Mouse (Mus musculus) bone marrow, adult 2 months (tissue): ENCODE data around the gene Usp7. TPM values are rescaled to one million over a fixed set of nuclear protein-coding genes. Genes with fewer than 3 reads are reported as not detected.
A peak's percentile ranks its signal among the peaks of the same experiment; 100 is the strongest.

ENCODE experiments used
- H3K27ac ChIP-seq: fragments of 200-500 bp; 2 replicates; pipeline ENCODE4 v1.5.1; 2012; ENCODE audit warnings: low read depth, mild to moderate bottlenecking, control low read depth, inconsistent platforms, low read length; ENCODE audit not compliant: control insufficient read depth, poor library complexity, insufficient read depth
- H3K4me1 ChIP-seq: fragments of 200-500 bp; 2 replicates; pipeline ENCODE4 v1.6.1; 2011; ENCODE audit warnings: low read length; ENCODE audit not compliant: control insufficient read depth, insufficient read depth
- H3K4me3 ChIP-seq: fragments of 200-500 bp; replicated peaks from 2 replicates; pipeline ENCODE3; 2011; ENCODE audit warnings: mild to moderate bottlenecking, low read depth, low read length, control low read depth; ENCODE audit not compliant: control insufficient read depth
- CTCF ChIP-seq: fragments of 200-500 bp; IDR thresholded peaks from 2 replicates; pipeline ENCODE4 v1.5.1; 2011; ENCODE audit warnings: low read length, control low read depth; ENCODE audit not compliant: control insufficient read depth, insufficient read depth
- POLR2A ChIP-seq: fragments of 200-500 bp; IDR thresholded peaks from 2 replicates; pipeline ENCODE4 v1.6.1; 2011; ENCODE audit warnings: low read depth, mild to moderate bottlenecking, control low read depth, low read length, borderline replicate concordance; ENCODE audit not compliant: control insufficient read depth
- WGBS: fragments of 180-500 bp; shearing (Covaris S2); methylation state at CpG from one replicate; pipeline ENCODE4 v1.1.7; 2018; 5-methylcytosine and 5-hydroxymethylcytosine counted together
- polyA plus RNA-seq: library from polyadenylated mRNA; stranded (reverse); fragments of >200 nt; gene quantifications from 2 replicates; pipeline ENCODE4 v1.2.4, GENCODE M21; 2011; ENCODE audit warnings: low replicate concordance; ENCODE audit not compliant: missing spikeins, insufficient read depth, insufficient read length

The Usp7 gene
- polyA plus RNA-seq, 1 experiment: 136 TPM

DNA sequence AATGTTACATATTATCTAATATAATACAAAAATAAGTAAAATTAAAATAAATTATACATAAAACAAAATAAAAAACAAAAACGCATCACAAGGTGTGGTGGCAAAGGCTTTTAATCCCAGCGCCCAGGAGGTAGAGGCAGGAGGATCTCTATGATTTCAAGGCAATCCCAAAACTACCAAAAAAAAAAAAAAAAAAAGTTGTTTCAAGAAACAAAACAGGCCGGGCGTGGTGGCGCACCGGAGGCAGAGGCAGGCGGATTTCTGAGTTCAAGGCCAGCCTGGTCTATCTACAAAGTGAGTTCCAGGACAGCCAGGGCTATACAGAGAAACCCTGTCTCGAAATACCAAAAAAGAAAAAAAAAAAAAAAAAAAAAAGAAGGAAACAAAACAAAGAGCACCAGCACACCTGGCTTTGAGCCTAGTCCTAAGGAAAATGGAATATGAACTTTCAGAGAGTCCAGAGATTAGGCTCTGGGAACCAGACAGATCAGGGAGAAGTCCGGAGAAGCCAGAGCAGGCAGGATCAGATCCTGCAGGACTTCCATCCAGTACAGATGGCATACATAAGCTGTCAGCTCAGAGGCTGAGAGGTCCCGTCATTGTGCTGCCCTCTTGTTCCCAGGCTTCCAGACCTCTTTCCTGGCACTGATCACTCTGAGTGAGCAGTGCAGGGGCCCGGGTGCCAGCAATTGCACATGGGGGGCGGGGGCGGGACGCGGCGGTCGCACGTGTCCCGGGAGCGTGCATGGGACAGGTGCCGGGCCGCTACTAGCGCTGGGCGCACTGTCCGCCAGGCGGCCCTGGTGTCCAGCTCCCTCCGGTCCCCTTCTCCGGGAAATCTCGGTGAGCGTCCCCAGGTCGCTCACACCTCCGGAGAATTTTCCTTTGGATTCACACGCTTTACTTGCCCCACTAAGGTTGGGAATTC lies 36.8 kb upstream of the Usp7 start:
- 11% methylated on average over 33 of the region's 33 CpGs for WGBS
- H3K4me1 ChIP-seq: no peaks in the 10 kb centered on the region; the same call in none of the 2 replicates
- peak overlapping the region; percentile 99 for H3K27ac ChIP-seq
- peak overlapping the region; percentile 61 for H3K4me3 ChIP-seq
- peak; percentile 33; the same call in 1 of the 2 replicates for TF ChIP-seq CTCF
- TF ChIP-seq POLR2A: no peak

DNA sequence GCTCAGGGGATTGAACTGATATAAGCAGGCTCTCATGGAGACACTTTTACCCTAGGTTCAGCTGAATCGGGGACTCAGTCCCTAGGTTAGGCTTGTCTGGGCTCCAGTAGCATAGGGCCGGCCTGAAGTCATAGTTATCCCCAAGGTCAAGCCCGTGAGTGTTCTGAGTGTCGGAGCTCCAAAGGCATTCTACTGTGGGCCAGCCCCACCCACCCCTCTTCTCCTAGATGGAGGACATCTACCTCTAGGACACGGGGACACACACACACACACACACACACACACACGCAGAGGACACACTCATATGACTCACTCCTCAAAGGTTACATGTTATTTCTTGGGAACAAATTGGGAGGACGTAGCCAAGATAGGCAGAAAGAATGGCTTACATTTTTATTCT lies 35.3 kb upstream of the Usp7 start:
- TF ChIP-seq CTCF: no peak
- TF ChIP-seq POLR2A: no peak
- Histone ChIP-seq H3K4me1 (peaks cover 1% of the 10 kb centered on the region), H3K27ac (no peak overlapping the region), H3K4me3 (no peak overlapping the region)
- WGBS: 91% methylated on average over 7 of the region's 7 CpGs

DNA sequence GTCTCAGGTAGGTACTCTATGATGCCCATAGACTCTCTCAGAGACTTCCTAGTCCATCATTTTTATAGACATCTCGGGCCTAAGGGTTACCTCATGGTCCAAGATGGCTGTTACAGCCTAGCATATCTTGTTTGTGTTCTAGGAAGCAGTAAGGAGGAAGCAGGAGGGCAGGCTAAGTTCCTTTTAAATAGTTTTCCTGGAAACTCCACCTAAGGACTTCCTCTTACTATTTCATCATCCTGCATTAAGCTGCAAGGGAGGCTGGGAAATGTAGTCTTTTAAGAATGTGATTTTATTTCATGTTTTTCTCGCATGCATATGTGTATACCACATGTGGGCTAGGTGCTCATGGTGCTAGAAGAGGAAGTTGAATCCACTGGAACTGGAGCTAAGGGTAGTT lies 31.6 kb upstream of the Usp7 start:
- Histone ChIP-seq H3K4me1 (peaks cover 1% of the 10 kb centered on the region; the same call in 1 of the 2 replicates), H3K4me3 (no peak overlapping the region), H3K27ac (no peak overlapping the region)
- TF ChIP-seq CTCF (no peak), POLR2A (no peak)
- 33% methylated on average over 2 of the region's 2 CpGs for WGBS

DNA sequence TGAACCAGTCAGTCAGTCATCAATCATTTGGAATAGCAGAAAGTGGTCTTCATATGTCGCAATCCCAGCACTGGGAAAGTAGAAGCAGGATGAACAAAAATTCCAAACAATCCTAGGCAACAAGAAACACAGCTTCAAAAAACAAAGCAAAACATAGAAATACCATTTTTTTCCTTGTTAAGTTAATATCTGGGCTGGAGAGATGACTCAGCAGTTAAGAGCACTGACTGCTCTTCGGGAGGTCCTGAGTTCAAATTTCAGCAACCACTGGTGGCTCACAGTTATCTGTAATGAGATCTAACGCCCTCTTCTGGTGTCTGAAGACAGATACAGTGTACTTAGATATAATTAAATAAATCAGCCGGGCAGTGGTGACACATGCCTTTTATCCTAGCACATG lies 30.5 kb upstream of the Usp7 start:
- H3K27ac ChIP-seq: no peak overlapping the region

DNA sequence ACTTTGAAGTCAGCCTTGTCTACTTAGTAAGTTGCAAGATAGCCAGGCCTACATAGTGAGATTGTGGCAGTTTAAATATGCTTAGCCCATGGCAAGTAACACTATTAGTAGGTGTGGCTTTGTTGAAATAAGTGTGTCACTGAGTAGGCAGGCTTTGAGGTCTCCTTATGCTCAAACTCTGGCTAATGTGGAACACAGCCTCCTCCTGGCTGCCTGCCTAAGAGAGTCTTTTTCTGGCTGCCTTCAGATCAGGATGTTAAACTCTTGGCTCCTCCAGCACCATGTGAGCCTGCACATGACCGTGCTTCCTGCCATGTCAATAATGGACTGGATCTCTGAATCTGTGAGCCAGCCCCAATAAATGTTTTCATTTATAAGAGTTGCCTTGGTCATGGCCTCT lies 29.3 kb upstream of the Usp7 start:
- WGBS: 81% methylated on average over 1 of the region's 1 CpGs
- Histone ChIP-seq H3K4me1 (peaks cover 1% of the 10 kb centered on the region; the same call in 1 of the 2 replicates), H3K27ac (no peak overlapping the region), H3K4me3 (no peak overlapping the region)
- no peak for TF ChIP-seq POLR2A
- no peak for TF ChIP-seq CTCF

More for the DNA sequence above, 30.5 kb upstream of the Usp7 start:
- 73% methylated on average over 4 of the region's 4 CpGs for WGBS
- Histone ChIP-seq H3K4me1 (peaks cover 1% of the 10 kb centered on the region; the same call in 1 of the 2 replicates), H3K4me3 (no peak overlapping the region)
- TF ChIP-seq CTCF: no peak
- TF ChIP-seq POLR2A: no peak

DNA sequence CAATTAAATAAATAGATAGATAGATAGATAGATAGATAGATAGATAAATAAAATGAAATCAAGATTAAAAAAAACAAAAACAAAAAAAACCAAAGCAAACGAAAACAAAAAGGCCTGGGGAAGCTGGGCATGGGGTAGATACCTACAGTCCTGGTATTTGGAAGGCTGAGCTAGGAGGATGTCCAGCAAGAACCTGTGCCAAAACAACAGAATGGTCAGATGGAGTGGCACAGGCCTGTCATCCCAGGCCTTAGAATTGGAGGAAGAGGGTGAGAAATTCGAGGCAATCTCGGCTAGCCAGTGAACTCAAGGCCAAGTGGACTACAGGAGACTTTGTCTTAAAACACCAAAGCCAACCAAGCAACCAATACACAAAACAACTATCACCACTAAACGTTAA lies 25.8 kb upstream of the Usp7 start:
- TF ChIP-seq POLR2A (no peak), CTCF (no peak)
- Histone ChIP-seq H3K4me3 (no peak overlapping the region), H3K4me1 (no peaks in the 10 kb centered on the region; the same call in 1 of the 2 replicates), H3K27ac (no peak overlapping the region)
- WGBS: 71% methylated on average over 4 of the region's 4 CpGs

DNA sequence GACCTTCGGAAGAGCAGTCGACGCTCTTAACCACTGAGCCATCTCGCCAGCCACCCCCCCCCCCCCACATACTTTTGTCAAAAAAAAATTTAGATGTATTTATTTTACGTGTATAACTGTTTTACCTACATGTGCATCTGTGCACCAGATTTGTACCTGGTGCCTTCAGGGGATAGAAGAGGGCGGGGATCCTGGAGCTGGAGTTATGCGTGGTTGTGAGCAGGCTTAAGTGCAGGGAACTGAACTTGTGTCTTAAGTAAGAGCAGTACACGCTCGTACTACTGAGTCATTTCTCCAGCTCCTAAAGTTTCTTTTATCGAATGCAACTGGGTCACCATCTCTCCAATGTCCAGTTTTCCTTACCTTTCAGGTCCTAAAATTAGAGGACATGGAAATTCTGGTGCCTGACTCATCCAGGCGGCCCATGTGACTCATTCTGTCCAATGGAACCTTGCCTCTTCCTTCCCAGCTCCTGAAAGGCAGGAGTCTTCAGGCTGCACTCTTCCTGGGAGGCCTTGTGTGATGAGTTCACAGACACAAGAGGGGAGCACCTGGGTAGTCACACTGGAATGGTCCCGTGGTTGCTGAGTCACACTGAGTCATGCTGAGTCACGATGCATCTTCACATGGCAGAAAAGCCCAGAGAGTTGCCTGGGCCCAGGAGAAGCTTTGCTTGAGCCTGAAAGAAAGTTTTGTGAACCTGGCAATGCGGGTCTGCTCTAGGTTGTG lies 18.5 kb upstream of the Usp7 start:
- H3K27ac ChIP-seq: peak overlapping the region; percentile 32
- 78% methylated on average over 14 of the region's 14 CpGs for WGBS
- TF ChIP-seq CTCF (no peak), POLR2A (no peak)
- peak overlapping the region; percentile 2 for H3K4me3 ChIP-seq
- no peaks in the 10 kb centered on the region; the same call in 1 of the 2 replicates for H3K4me1 ChIP-seq

DNA sequence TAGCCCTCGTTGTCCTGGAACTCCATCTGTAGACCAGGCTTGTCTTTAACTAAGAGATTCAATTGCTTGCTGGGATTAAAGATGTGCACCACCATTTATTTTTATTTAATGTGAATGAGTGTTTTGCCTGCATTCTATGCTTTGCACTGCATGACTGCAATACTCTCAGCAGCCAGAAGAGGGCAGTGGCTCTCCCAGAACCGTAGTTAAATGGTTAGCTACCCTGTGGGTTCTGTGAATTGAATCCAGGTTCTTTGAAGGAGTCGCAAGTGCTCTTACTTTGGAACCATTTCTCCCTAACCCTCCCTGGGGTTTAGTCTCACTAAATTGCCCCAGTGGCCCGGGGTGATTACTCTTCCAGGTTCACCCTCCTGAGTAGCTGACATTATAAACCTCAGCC lies 14.6 kb upstream of the Usp7 start:
- Histone ChIP-seq H3K4me1 (no peaks in the 10 kb centered on the region; the same call in 1 of the 2 replicates), H3K4me3 (no peak overlapping the region), H3K27ac (no peak overlapping the region)
- peak; percentile 69 for TF ChIP-seq CTCF
- no peak for TF ChIP-seq POLR2A
- 24% methylated on average over 4 of the region's 4 CpGs for WGBS
